Mouse (Mus musculus) retina, adult 2 months (tissue): Measurements from ENCODE around the gene Atp6v1f.
A peak's percentile ranks its signal among the peaks of the same experiment; 100 is the strongest.

Source experiments
- DNase-seq: peaks from one replicate; pipeline ENCODE4 v3.0.0-alpha.2; 2012; ENCODE audit warnings: low read depth, low spot score

The Atp6v1f gene

GRCm38 (mm10) chr6:29467583-29468354 lies at the start of gene Atp6v1f:
Gene Atp6v1f, plus strand, starts transcription at chr6:29467718.
- DNase-seq = peak; percentile 94

DNA sequence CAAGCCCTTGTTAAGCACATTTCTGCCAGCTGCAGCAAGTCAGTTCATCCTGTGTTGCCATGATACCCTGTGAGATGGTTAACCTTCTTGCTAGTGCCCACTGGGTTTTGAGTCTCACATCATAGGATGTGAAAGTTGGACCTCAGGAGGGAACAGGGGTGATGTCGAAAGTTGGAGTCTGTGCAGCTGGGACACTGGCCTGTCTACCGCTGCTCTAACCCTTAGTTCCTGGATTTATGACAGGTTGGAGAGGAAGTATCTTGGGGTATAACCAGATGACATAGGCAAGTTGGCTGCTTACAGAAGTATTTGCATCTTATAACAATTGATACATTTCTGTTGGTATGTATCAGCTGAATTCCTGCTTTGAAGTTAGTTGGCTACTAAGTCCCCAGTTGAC lies 46.9 kb upstream of the Atp6v1f start:
- no peak for DNase-seq

DNA sequence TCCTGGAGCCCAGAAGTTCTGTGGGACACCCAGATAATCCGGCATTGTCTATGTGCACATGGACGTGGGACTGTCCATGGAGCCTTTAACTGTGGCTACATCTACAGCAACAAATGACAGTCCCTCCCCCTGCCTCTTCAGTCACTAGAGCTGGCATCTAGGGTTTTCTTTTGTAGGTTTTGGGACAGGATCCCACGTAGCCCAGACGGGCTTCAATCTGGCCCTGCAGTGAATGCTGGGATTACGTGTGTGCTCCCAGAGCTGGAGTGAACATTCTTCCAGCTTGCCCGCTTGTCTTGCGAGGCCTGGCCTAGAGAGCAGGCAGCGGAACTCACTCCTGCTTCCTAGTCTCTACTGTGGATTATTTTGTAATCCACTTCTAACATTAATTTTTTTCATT lies 42.4 kb upstream of the Atp6v1f start:
- no peak for DNase-seq

GRCm38 (mm10) chr6:29426331-29426730 lies 41.2 kb upstream of the Atp6v1f start:
- DNase-seq = no peak

GRCm38 (mm10) chr6:29428171-29428570 lies 39.3 kb upstream of the Atp6v1f start:
- DNase-seq = no peak

DNA sequence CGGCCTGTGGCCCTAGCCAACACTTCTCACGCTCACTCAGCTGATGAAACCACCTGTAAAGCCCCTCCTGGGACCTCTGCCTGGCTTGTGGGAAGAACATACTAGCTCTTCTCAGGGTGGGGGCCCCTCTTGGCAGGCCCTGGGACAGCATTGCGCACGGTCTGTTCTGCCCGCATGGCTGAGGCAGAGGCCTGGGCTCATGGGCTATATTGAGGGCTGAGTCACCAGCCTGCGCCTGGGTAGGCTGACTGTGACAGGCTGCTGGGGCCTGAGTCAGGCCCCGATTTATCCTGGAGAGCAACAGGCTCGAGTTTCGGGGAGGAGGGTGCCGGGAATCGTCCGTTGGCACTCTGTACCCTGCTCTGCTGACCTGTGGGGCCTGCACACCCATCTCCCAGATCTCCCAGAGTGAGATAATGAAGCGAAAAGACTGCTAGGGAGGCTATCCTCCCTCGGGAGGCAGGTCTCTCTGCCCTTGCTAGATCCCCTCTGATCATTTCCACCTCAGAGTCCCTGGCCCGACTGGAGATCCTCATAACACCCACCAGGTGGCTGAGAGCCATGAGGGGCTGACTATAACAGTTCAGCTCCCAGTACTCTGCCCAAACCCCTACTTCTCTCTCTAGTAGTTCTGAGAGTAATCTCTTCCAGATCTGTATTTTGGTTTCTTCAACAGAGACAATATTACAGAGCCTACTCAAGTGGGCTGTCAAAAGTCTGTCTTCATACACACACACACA lies 36.7 kb upstream of the Atp6v1f start:
- no peak for DNase-seq

GRCm38 (mm10) chr6:29431473-29431872 lies 36.0 kb upstream of the Atp6v1f start:
- DNase-seq = no peak

- no peak for DNase-seq
Observed at GRCm38 (mm10) chr6:29432156-29432555, 35.4 kb upstream of the Atp6v1f start.

DNA sequence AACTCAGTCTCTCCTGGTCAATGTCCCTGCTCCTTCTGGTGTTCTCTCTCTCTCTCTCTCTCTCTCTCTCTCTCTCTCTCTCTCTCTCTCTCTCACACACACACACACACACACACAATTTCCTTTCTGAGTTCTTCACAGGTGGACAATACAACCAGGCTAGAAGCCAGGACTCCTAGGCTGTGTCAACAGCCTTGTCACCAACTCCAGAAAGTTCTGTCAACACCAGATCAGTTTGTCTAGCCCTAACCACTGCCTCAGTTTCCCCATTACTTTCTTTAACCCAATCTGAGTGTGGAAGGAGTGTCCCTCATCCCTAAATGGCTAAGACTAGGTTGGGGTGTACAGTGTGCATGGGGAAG lies 34.9 kb upstream of the Atp6v1f start:
- DNase-seq = no peak

DNA sequence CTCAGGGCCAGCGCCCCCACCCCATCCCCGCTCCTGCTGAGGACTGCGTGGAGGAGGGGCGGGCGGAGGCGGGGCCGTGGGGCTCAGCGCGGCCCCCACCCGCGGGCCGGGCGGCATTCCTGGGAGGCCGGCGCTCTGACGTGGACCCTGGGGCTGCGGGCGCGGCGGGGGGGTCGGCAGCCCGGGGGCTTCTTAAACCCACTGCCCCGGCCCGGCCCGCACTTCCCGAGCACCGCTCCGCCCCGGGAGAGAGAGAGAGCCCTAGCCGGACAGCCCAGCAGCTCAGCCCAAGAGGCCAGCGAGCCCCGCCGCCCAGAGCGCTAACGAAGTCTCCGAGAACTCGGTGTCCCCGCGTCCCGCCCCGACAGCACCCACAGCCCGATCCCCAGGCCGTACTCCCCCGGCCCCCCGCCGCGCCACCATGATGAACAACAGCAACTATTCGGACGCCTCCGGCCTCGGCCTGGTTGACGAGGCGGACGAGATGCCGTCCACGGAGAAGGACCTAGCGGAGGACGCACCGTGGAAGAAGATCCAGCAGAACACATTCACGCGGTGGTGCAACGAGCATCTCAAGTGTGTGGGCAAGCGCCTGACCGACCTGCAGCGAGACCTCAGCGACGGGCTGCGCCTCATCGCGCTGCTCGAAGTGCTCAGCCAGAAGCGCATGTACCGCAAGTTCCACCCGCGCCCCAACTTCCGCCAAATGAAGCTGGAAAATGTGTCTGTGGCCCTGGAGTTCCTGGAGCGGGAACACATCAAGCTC lies 34.3 kb upstream of the Atp6v1f start, which contains the start of gene Flnc:
Gene Flnc (plus strand): TSS at position 219 of the 766 bp plus-strand sequence.
- no peak for DNase-seq

GRCm38 (mm10) chr6:29433804-29434795 lies 33.4 kb upstream of the Atp6v1f start:
- no peak for DNase-seq

GRCm38 (mm10) chr6:29434911-29435691 lies 32.4 kb upstream of the Atp6v1f start:
- DNase-seq = no peak

DNA sequence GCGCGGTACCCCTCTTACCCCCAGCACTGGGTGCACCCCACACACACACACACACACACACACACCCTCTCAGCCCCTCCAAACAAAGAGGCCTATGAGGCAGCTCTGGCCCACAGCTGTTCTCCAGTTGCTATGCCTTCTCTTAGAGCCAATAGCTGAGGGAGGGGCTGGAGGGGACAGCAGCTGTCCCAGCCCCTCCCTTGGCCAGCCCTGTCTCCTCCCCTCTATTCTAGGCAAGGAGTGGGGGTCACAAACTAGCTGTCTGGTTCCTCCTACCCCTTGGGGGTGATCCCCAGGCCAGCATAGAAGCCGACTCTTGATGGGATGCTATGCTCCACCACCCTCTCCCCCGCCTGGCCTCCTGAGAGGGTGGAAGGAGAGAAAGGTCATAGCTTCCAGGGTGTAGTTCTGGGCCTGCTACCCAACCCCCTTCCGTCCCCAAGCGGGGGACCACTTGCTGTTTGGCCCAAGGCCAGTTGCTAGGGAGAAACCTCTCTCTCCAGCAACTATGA lies 31.5 kb upstream of the Atp6v1f start:
- DNase-seq = no peak

DNA sequence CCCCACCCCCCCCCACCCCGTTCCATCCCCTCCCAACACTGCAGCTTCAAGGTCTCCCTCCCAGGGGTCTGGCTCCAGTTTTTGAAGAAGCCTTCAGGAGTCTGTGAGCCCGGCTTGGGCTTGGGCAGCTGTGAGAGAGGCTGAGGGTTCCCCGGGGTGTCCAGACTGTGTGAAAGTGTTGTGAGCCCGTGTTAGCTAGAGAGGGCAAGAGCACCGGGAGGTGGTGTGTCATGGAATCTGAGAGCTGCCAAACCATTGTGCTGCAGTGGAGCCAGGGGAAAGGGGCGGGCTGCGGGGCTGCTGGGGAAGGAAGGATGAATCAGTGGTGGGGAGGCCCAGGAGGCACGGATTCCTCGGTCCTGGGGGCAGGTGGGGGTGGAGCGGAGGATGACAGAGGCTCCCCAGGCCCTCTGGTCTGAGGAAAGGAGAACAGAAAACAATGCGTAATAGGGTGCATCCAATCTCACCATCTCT lies 31.0 kb upstream of the Atp6v1f start:
- DNase-seq = no peak

DNA sequence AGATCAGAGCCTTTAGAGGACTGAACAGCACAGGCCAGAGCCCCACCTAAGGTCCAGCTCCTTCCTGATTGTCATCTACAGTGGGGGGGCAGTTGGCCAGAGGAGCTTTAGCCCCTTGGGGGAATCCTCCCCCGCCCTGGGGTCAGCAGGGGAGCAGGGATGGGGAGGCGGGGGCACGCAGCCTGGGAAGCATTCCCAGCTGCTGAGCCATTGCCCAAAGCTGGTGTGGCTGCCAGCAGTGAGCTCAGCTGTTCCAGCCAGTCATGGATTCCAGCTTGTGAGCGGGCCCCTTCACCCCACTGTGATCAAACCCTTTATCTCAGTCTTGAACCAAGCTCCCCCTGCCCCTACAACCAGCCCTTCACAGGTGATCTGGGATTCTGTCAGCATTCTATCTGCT lies 28.3 kb upstream of the Atp6v1f start:
- no peak for DNase-seq

DNA sequence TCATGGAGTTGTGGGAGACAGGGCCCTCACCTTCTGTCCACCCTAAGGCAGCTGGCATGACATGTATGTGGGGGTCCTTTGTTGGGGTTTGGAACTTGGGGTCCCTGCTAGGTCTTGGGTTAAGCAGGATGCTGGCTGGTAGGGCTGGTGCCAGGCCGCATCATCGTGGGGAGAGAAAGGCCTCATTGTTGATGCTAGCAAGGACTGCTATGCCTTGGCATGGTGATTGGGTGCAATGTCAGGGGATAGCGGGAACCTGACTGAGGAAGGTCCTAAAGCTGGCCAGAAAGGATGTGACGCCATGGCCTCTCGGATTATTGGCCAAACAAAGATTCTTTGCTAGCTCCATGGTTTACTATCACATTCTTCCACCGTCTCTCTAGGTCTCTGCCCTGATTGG lies 27.7 kb upstream of the Atp6v1f start:
- DNase-seq = no peak

DNA sequence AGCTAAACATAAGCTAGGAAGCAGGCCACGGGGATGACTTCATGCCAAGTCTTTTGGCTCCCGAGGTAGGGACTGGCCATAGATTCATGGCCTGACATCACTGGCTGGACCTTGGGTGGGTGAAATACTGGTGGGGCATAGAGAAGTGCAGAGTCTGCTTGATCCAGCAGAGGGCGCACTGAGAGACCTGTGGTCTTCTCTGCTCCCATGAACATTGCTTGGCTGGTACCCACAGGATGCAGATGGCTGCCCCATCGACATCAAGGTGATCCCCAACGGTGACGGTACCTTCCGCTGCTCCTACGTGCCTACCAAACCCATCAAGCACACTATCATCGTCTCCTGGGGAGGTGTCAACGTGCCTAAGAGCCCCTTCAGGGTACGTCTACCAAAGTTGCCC lies 22.7 kb upstream of the Atp6v1f start:
- no peak for DNase-seq

DNA sequence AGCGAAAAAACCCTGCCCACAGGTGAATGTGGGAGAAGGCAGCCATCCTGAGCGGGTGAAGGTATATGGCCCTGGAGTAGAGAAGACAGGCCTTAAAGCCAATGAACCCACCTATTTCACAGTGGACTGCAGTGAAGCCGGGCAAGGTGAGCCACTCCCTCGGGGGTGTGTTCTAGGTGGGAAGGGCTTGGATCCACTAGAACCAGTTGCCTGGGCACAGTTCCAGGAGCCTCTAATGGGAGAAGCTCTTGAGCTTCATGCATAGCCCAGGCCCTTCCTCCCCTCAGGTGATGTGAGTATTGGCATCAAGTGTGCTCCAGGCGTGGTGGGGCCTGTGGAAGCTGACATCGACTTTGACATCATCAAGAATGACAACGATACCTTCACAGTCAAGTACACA lies 22.2 kb upstream of the Atp6v1f start:
- DNase-seq = no peak

GRCm38 (mm10) chr6:29449858-29450257 lies 17.7 kb upstream of the Atp6v1f start:
- no peak for DNase-seq

GRCm38 (mm10) chr6:29450667-29451066 lies 16.9 kb upstream of the Atp6v1f start:
- DNase-seq = no peak
